Mouse (Mus musculus): ENCODE measurements at regions not wholly inside any gene's neighbourhood (a gene's known extent, or its start where the extent isn't known, plus 50 kb on each side); places are given as distances from the start of the nearest gene placed in this dataset.

- TF ChIP-seq CTCF (IDR thresholded peaks at IDR 0.05; ENCODE audit: low read depth) (no peak), EP300 (IDR thresholded peaks at IDR 0.05; ENCODE audit: low read depth) (no peak)
Measured at GRCm38 (mm10) chr19:33007582-33007981, 250.3 kb downstream of the Pten start.

Measured in liver, embryonic 14.5 days (tissue).